Mouse (Mus musculus): Measurements from ENCODE around the gene Olfr1375. TPM values are rescaled to one million over a fixed set of nuclear protein-coding genes. Genes with fewer than 3 reads are reported as not detected.

Olfr1375 gene
- polyA plus RNA-seq, 1 experiment from 2014 or later: not detected

DNA sequence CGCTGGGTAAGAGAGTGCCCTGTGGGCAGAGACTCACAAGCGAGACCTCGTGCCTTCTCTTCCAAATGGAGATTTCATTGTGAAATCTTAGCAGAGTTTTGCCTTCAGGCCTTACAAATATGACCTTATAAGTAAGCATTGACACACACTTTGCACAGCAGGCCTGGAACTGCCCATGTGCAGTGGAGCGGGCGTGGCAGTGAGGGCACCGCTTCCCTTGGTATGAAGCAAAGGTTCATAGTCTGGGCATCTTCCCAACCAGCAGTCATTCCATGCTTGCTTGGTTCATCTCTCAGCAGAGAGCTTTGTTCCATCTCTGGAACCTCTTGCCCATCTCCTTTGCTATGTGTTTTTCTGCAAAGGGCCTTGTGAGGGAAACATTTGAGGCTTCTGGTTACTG lies 13.1 kb downstream of the Olfr1375 start:
- H3K4me3 ChIP-seq (ENCODE audit: inconsistent target): no peak overlapping the region
- no peaks in the 10 kb centered on the region for H3K36me3 ChIP-seq (ENCODE audit: inconsistent target)
- 96% methylated on average over 6 of the region's 6 CpGs for WGBS (ENCODE audit: missing documents)
- no peaks in the 10 kb centered on the region for H3K79me2 ChIP-seq (ENCODE audit: inconsistent target)
- H3K27ac ChIP-seq: no peak overlapping the region

DNA sequence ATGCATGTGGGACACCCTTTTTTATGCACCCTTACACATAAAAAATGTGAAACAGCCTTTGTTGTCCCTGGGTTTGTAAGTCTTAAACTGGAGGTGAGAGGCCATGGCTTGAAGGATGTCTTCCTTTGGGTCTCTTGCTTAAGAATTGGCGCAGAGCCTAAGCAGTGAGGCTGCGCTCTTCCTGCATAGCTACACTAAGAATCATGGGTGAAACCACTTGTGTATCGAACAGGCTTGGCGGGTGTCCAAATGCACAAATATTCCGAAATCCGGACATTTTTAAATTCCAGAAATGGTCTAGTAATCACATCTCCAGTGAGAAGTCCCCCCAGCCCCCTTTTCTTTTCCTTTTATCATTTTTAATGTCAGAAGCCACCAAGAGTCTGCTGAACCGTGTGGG lies 15.4 kb downstream of the Olfr1375 start:
- 87% methylated on average over 7 of the region's 7 CpGs for WGBS (ENCODE audit: missing documents)
- no peaks in the 10 kb centered on the region for H3K36me3 ChIP-seq (ENCODE audit: inconsistent target)
- H3K27ac ChIP-seq: no peak overlapping the region
- no peaks in the 10 kb centered on the region for H3K79me2 ChIP-seq (ENCODE audit: inconsistent target)
- H3K4me3 ChIP-seq (ENCODE audit: inconsistent target): no peak overlapping the region

DNA sequence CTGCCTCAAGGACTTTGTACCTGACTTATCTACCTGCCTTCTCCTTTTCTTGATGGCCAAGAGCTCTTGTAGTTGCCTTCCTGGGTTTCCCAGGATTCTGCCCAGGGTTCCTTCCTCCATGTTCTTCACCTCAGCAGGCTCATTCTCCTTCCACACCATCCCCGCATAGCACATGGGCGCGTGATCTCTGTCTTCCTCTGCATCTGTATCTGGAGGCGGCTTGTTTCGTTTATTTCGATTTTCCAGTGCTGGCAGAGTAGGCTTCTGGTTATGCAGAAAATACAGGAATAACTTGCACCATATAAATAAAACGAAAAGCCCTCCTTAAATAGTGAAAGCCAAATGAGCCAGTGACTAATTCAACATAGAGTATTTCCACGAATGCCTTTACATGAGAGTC lies 15.9 kb downstream of the Olfr1375 start:
- H3K79me2 ChIP-seq (ENCODE audit: inconsistent target): no peaks in the 10 kb centered on the region
- 90% methylated on average over 8 of the region's 8 CpGs for WGBS (ENCODE audit: missing documents)
- no peaks in the 10 kb centered on the region for H3K36me3 ChIP-seq (ENCODE audit: inconsistent target)
- H3K4me3 ChIP-seq (ENCODE audit: inconsistent target): no peak overlapping the region
- no peak overlapping the region for H3K27ac ChIP-seq

DNA sequence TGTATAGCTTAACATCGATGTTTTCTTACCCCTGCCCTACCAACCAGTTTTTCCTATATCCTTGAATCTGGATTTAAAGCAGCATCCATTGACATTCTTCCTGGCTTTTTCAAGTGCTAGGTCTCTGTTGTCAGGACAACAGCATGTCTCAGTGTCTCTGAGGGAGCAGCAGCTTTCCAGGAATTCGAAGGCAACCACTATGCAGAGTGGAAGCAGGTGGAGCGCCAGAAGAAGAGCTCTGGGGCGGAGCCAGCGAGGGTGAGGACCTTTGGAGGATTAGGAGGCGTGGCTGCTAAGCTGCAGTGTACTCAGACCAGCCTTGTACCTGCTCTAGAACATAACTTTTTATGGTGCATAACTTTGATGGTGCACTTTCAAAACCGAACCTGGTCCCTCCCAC lies 36.6 kb downstream of the Olfr1375 start:
- no peak overlapping the region for H3K27ac ChIP-seq
- H3K36me3 ChIP-seq (ENCODE audit: inconsistent target): no peaks in the 10 kb centered on the region
- no peaks in the 10 kb centered on the region for H3K79me2 ChIP-seq (ENCODE audit: inconsistent target)
- H3K4me3 ChIP-seq (ENCODE audit: inconsistent target): no peak overlapping the region
- WGBS (ENCODE audit: missing documents): 55% methylated on average over 7 of the region's 7 CpGs

DNA sequence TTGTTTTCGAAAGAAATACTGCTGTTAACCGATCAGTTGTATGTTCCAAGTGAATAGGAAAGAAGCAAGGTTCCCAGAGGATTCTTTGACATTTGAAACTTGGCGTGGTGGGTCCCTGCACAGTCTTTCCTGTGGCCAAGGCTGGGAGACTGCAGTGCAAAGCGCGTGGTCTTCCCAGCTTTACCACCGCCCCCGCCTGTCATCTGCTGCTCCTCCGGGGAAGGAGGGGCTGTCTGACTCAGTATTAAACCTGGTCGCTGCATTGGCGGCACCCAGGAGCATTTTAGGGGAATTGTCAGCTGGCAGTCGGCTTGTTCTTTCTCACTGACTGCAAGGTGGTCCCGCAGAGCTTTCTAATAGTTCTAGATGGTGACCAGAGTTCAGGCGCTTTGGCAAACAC lies 37.4 kb downstream of the Olfr1375 start:
- no peak overlapping the region for H3K4me3 ChIP-seq (ENCODE audit: inconsistent target)
- 69% methylated on average over 13 of the region's 13 CpGs for WGBS (ENCODE audit: missing documents)
- H3K79me2 ChIP-seq (ENCODE audit: inconsistent target): no peaks in the 10 kb centered on the region

More for the DNA sequence above, 37.4 kb downstream of the Olfr1375 start:
- Histone ChIP-seq H3K27ac (no peak overlapping the region), H3K36me3 (ENCODE audit: inconsistent target) (no peaks in the 10 kb centered on the region)

Other genes starting within 250 kb of the Olfr1375 start
- gene Zfp354c, start 220.4 kb upstream of the Olfr1375 start, polyA plus RNA-seq (2018): 0.09 to 0.16 TPM in 2 of 3 replicates, not detected in the other
- gene Zfp879, start 206.6 kb upstream of the Olfr1375 start, polyA plus RNA-seq (2018): not detected in 3 replicates
- gene Grm6, start 197.4 kb upstream of the Olfr1375 start, polyA plus RNA-seq (2018): not detected in 3 replicates
- not detected in 3 replicates for gene Zfp454, start 160.5 kb upstream of the Olfr1375 start, polyA plus RNA-seq (2018)
- 0.23 to 0.42 TPM (median 0.36 TPM) in 3 replicates for gene Zfp2, start 131.9 kb upstream of the Olfr1375 start, polyA plus RNA-seq (2018)
- gene Zfp354b, start 116.5 kb upstream of the Olfr1375 start, polyA plus RNA-seq (2018): not detected in 3 replicates
- gene 4933414I15Rik, start 104.3 kb upstream of the Olfr1375 start, polyA plus RNA-seq (2018): not detected in 3 replicates
- gene Prop1, start 94.3 kb upstream of the Olfr1375 start, polyA plus RNA-seq (2018): not detected in 3 replicates
- not detected in 3 replicates for gene Olfr1378, start 81.6 kb upstream of the Olfr1375 start, polyA plus RNA-seq (2018)
- gene Olfr1377, start 66.1 kb upstream of the Olfr1375 start, polyA plus RNA-seq (2018): not detected in 3 replicates
- not detected in 3 replicates for gene Olfr51, start 44.5 kb upstream of the Olfr1375 start, polyA plus RNA-seq (2018)
- gene Olfr54, start 33.9 kb upstream of the Olfr1375 start, polyA plus RNA-seq (2018): not detected in 3 replicates
- 0.07 TPM in 1 of 3 replicates, not detected in the others for gene Zfp354a, start 11.1 kb downstream of the Olfr1375 start, polyA plus RNA-seq (2018)
- gene Gm12569, start 172.4 kb downstream of the Olfr1375 start, polyA plus RNA-seq (2018): not detected in 3 replicates
- 23.5 to 51.9 TPM (median 44.7 TPM) in 3 replicates for gene Clk4, start 213.6 kb downstream of the Olfr1375 start, polyA plus RNA-seq (2018)
- not detected in 3 replicates for gene BC049762, start 214.9 kb downstream of the Olfr1375 start, polyA plus RNA-seq (2018)
- gene Col23a1, start 241.8 kb downstream of the Olfr1375 start, polyA plus RNA-seq (2018): 0.21 to 0.40 TPM (median 0.35 TPM) in 3 replicates

Measured in macrophage (primary cell).